9 mouse cellular contexts compared by ENCODE assay signal in genomic region chr12:56637181-56637566, GRCm38 (mm10). TPM values are rescaled to one million over a fixed set of nuclear protein-coding genes. Genes with fewer than 3 reads are reported as not detected.
DNase-seq lines count a peak whose midpoint lies in the region; ATAC-seq lines count a peak whose summit lies in the region.
"Had no signal": no experiment of that assay in that cellular context is flagged by ENCODE, and none has a peak within 500 bp of the region (broad histone marks: within the 10 kb centered on the region; RNA-seq: fewer than 3 reads in every experiment).

No protein-coding gene starts in this region.

- peak overlapping the region; percentile 24 for H3K4me2 ChIP-seq in intestine, embryonic 16.5 days (ENCODE audit: low read depth, low read length)
- peak overlapping the region; percentile 44 for H3K4me2 ChIP-seq in stomach, embryonic 16.5 days (ENCODE audit: low read depth, low read length)

- DNase-seq in adrenal gland, adult (ENCODE audit: inconsistent age in 2 of 2, low spot score in 1 of 2), result peak; percentile 31 to 83
- no peak for DNase-seq in adrenal gland, postnatal 4 days (ENCODE audit: low spot score in 2 of 2)
- peak; percentile 63 to 74 for DNase-seq in cerebellum, postnatal 14 days
- DNase-seq in frontal cortex, postnatal 25 days (ENCODE audit: low spot score in 2 of 2), result peak; percentile 42 to 59
- DNase-seq in left cerebral cortex, adult 9 months (ENCODE audit: low spot score in 2 of 2), result peak; percentile 7 to 76
- DNase-seq in mesoderm, embryonic 11.5 days (ENCODE audit: low read depth, low spot score), result peak; percentile 71

- peaks cover 4% of the 10 kb centered on the region; the same call in 1 of the 2 replicates for H3K27me3 ChIP-seq in intestine, embryonic 16.5 days (replicated peaks; ENCODE audit: control insufficient read depth, insufficient read depth, low read length)
- no peaks in the 10 kb centered on the region; the same call in none of the 2 replicates for H3K27me3 ChIP-seq in stomach, embryonic 16.5 days (ENCODE audit: control insufficient read depth, insufficient read depth, low read length)

- H3K4me1 ChIP-seq in intestine, embryonic 16.5 days (ENCODE audit: control insufficient read depth, insufficient read depth, low read length), result no peaks in the 10 kb centered on the region
- H3K4me1 ChIP-seq in stomach, embryonic 16.5 days (ENCODE audit: control insufficient read depth, insufficient read depth, low read length), result no peaks in the 10 kb centered on the region

- no peaks in the 10 kb centered on the region for H3K36me3 ChIP-seq in intestine, embryonic 16.5 days (ENCODE audit: control insufficient read depth, insufficient read depth, low read length)
- no peaks in the 10 kb centered on the region for H3K36me3 ChIP-seq in stomach, embryonic 16.5 days (ENCODE audit: control insufficient read depth, insufficient read depth, low read length)

- whole genome bisulfite sequencing in intestine, embryonic 16.5 days, result 8% methylated on average over 5 of the region's 5 CpGs
- 3% methylated on average over 5 of the region's 5 CpGs for WGBS in stomach, embryonic 16.5 days

- H3K9me3 ChIP-seq in intestine, embryonic 16.5 days (ENCODE audit: control insufficient read depth, low read length), result no peaks in the 10 kb centered on the region
- no peaks in the 10 kb centered on the region for H3K9me3 ChIP-seq in stomach, embryonic 16.5 days (replicated peaks; ENCODE audit: control insufficient read depth, low read length)

- ATAC-seq in intestine, embryonic 16.5 days, result no peak; the same call in 1 of the 2 replicates
- no peak for ATAC-seq in stomach, embryonic 16.5 days (ENCODE audit: insufficient read depth, low FRiP score)

- no peak overlapping the region for H3K9ac ChIP-seq in intestine, embryonic 16.5 days (ENCODE audit: low read depth, low read length)
- no peak overlapping the region for H3K9ac ChIP-seq in stomach, embryonic 16.5 days (ENCODE audit: low read length)

- H3K4me3 ChIP-seq in intestine, embryonic 16.5 days (ENCODE audit: low read length), result no peak overlapping the region
- peak overlapping the region; percentile 7; the same call in 1 of the 2 replicates for H3K4me3 ChIP-seq in stomach, embryonic 16.5 days (replicated peaks; ENCODE audit: low read length)

- no peak overlapping the region for H3K27ac ChIP-seq in intestine, embryonic 16.5 days (ENCODE audit: low read length)
- H3K27ac ChIP-seq in stomach, embryonic 16.5 days (ENCODE audit: low read length), result no peak overlapping the region

RNA-seq across cellular contexts. Expression of gene Nkx2-9, which starts 24.1 kb away (rescaled TPM):
- total RNA-seq in adrenal gland, postnatal 4 days (2021), result under 1 TPM in 1 of 2 experiments, not detected in 1; 0.25 TPM
- not detected in 2 replicates for polyA plus RNA-seq in intestine, embryonic 16.5 days (2015; fragmentation: Nextera tagmentation; extraction: Ambion mirVana)
- not detected in 2 replicates for polyA plus RNA-seq in stomach, embryonic 16.5 days (2015; fragmentation: Nextera tagmentation; extraction: Ambion mirVana)

RNA-seq across cellular contexts. Expression of gene Pax9, which starts 54.4 kb away (rescaled TPM):
- not detected for total RNA-seq in adrenal gland, postnatal 4 days (2021)
- polyA plus RNA-seq in intestine, embryonic 16.5 days (2015; fragmentation: Nextera tagmentation; extraction: Ambion mirVana), result not detected in 2 replicates
- polyA plus RNA-seq in stomach, embryonic 16.5 days (2015; fragmentation: Nextera tagmentation; extraction: Ambion mirVana), result 2.8 and 3.9 TPM in 2 replicates
- total RNA-seq: left cerebral cortex, adult 8-10 months had no signal

Comparison
In these comparisons a context has a peak if more than half of its experiments do, and no peak if none do; other contexts are left out.
1. DNase-seq: peak in adrenal gland, adult (2 of 2), cerebellum, postnatal 14 days (2 of 2), frontal cortex, postnatal 25 days (2 of 2), left cerebral cortex, adult 9 months (2 of 2) and mesoderm, embryonic 11.5 days (single experiment); none in adrenal gland, postnatal 4 days (0 of 2).